Mouse (Mus musculus): ENCODE results near the gene Psd4. TPM values are rescaled to one million over a fixed set of nuclear protein-coding genes. Genes with fewer than 3 reads are reported as not detected.

The Psd4 gene
- polyA plus RNA-seq, 1 experiment from 2014 or later: 8.2 TPM

GRCm38 (mm10) chr2:24387361-24388283 lies 20.2 kb downstream of the Psd4 start:
- H3K9me3 ChIP-seq: no peaks in the 10 kb centered on the region
- no peak overlapping the region for H3K4me3 ChIP-seq
- H3K27me3 ChIP-seq: no peaks in the 10 kb centered on the region
- peaks cover 8% of the 10 kb centered on the region; the same call in 1 of the 2 replicates for H3K4me1 ChIP-seq
- H3K4me2 ChIP-seq: no peak overlapping the region
- H3K9ac ChIP-seq: no peak overlapping the region
- H3K36me3 ChIP-seq: no peaks in the 10 kb centered on the region
- ATAC-seq (ENCODE audit: insufficient number of reproducible peaks, low FRiP score, low TSS enrichment, low read depth): no peak
- WGBS: 87% methylated on average over 4 of the region's 4 CpGs
- no peak overlapping the region for H3K27ac ChIP-seq

- H3K36me3 ChIP-seq: no peaks in the 10 kb centered on the region
- H3K9me3 ChIP-seq: no peaks in the 10 kb centered on the region
- no peak for ATAC-seq (ENCODE audit: insufficient number of reproducible peaks, low FRiP score, low TSS enrichment, low read depth)
- H3K4me2 ChIP-seq: no peak overlapping the region
- H3K27ac ChIP-seq: no peak overlapping the region
- 80% methylated on average over 2 of the region's 2 CpGs for WGBS
- H3K9ac ChIP-seq: no peak overlapping the region
- no peaks in the 10 kb centered on the region for H3K27me3 ChIP-seq
- no peaks in the 10 kb centered on the region for H3K4me1 ChIP-seq
- H3K4me3 ChIP-seq: no peak overlapping the region
Observed at GRCm38 (mm10) chr2:24393251-24393650, 25.9 kb downstream of the Psd4 start.

- Histone ChIP-seq H3K36me3 (no peaks in the 10 kb centered on the region), H3K27me3 (no peaks in the 10 kb centered on the region), H3K9ac (no peak overlapping the region), H3K4me2 (no peak overlapping the region), H3K4me3 (no peak overlapping the region), H3K9me3 (no peaks in the 10 kb centered on the region), H3K27ac (no peak overlapping the region), H3K4me1 (no peaks in the 10 kb centered on the region)
- no peak for ATAC-seq (ENCODE audit: insufficient number of reproducible peaks, low FRiP score, low TSS enrichment, low read depth)
- WGBS: 11% methylated on average over 2 of the region's 2 CpGs
Observed at GRCm38 (mm10) chr2:24397115-24397514, 29.7 kb downstream of the Psd4 start.

- WGBS: 88% methylated on average over 3 of the region's 3 CpGs
- Histone ChIP-seq H3K4me1 (peaks cover 6% of the 10 kb centered on the region; the same call in 1 of the 2 replicates), H3K36me3 (no peaks in the 10 kb centered on the region), H3K9ac (no peak overlapping the region), H3K27ac (no peak overlapping the region), H3K4me3 (no peak overlapping the region), H3K27me3 (no peaks in the 10 kb centered on the region), H3K4me2 (no peak overlapping the region), H3K9me3 (no peaks in the 10 kb centered on the region)
- ATAC-seq (ENCODE audit: insufficient number of reproducible peaks, low FRiP score, low TSS enrichment, low read depth): no peak
Observed at GRCm38 (mm10) chr2:24400711-24401110, 33.3 kb downstream of the Psd4 start.

- 12% methylated on average over 23 of the region's 23 CpGs for WGBS
- Histone ChIP-seq H3K4me2 (peak overlapping the region; percentile 50), H3K4me1 (peaks cover 6% of the 10 kb centered on the region; the same call in 1 of the 2 replicates), H3K4me3 (peak overlapping the region; percentile 28), H3K9me3 (no peaks in the 10 kb centered on the region), H3K9ac (no peak overlapping the region), H3K36me3 (no peaks in the 10 kb centered on the region), H3K27ac (no peak overlapping the region), H3K27me3 (no peaks in the 10 kb centered on the region)
- ATAC-seq (ENCODE audit: insufficient number of reproducible peaks, low FRiP score, low TSS enrichment, low read depth): no peak
Observed at GRCm38 (mm10) chr2:24405345-24406012, 38.1 kb downstream of the Psd4 start.

- Histone ChIP-seq H3K36me3 (no peaks in the 10 kb centered on the region), H3K4me1 (peaks cover 6% of the 10 kb centered on the region; the same call in 1 of the 2 replicates), H3K9ac (no peak overlapping the region), H3K27me3 (no peaks in the 10 kb centered on the region), H3K27ac (no peak overlapping the region), H3K4me3 (no peak overlapping the region), H3K9me3 (no peaks in the 10 kb centered on the region), H3K4me2 (no peak overlapping the region)
- no peak for ATAC-seq (ENCODE audit: insufficient number of reproducible peaks, low FRiP score, low TSS enrichment, low read depth)
- WGBS: 53% methylated on average over 4 of the region's 4 CpGs
Observed at GRCm38 (mm10) chr2:24407701-24408485, 40.5 kb downstream of the Psd4 start.

- Histone ChIP-seq H3K9ac (no peak overlapping the region), H3K4me2 (no peak overlapping the region), H3K27ac (no peak overlapping the region), H3K9me3 (no peaks in the 10 kb centered on the region), H3K36me3 (no peaks in the 10 kb centered on the region), H3K4me3 (no peak overlapping the region), H3K27me3 (peaks cover 3% of the 10 kb centered on the region; the same call in 1 of the 2 replicates), H3K4me1 (peaks cover 6% of the 10 kb centered on the region; the same call in 1 of the 2 replicates)
- WGBS: 3% methylated on average over 2 of the region's 2 CpGs
- no peak for ATAC-seq (ENCODE audit: insufficient number of reproducible peaks, low FRiP score, low TSS enrichment, low read depth)
Observed at GRCm38 (mm10) chr2:24409166-24409565, 41.8 kb downstream of the Psd4 start.

GRCm38 (mm10) chr2:24413172-24413571 lies 45.8 kb downstream of the Psd4 start:
- Histone ChIP-seq H3K27me3 (peaks cover 3% of the 10 kb centered on the region; the same call in 1 of the 2 replicates), H3K36me3 (no peaks in the 10 kb centered on the region), H3K4me3 (no peak overlapping the region), H3K9me3 (no peaks in the 10 kb centered on the region), H3K9ac (no peak overlapping the region), H3K27ac (no peak overlapping the region), H3K4me2 (no peak overlapping the region), H3K4me1 (peaks cover 10% of the 10 kb centered on the region)
- 73% methylated on average over 3 of the region's 3 CpGs for WGBS
- ATAC-seq (ENCODE audit: insufficient number of reproducible peaks, low FRiP score, low TSS enrichment, low read depth): no peak

GRCm38 (mm10) chr2:24413677-24414076 lies 46.3 kb downstream of the Psd4 start:
- ATAC-seq (ENCODE audit: insufficient number of reproducible peaks, low FRiP score, low TSS enrichment, low read depth): no peak
- Histone ChIP-seq H3K4me2 (no peak overlapping the region), H3K9me3 (no peaks in the 10 kb centered on the region), H3K36me3 (no peaks in the 10 kb centered on the region), H3K27ac (no peak overlapping the region), H3K4me1 (peaks cover 10% of the 10 kb centered on the region), H3K27me3 (peaks cover 3% of the 10 kb centered on the region; the same call in 1 of the 2 replicates), H3K4me3 (no peak overlapping the region), H3K9ac (no peak overlapping the region)
- WGBS: 80% methylated on average over 4 of the region's 4 CpGs

GRCm38 (mm10) chr2:24416668-24417067 lies 49.3 kb downstream of the Psd4 start:
- Histone ChIP-seq H3K4me1 (peaks cover 10% of the 10 kb centered on the region), H3K9ac (no peak overlapping the region), H3K4me3 (no peak overlapping the region), H3K36me3 (no peaks in the 10 kb centered on the region), H3K27ac (no peak overlapping the region), H3K4me2 (no peak overlapping the region), H3K9me3 (no peaks in the 10 kb centered on the region), H3K27me3 (peaks cover 3% of the 10 kb centered on the region; the same call in 1 of the 2 replicates)
- 3% methylated on average over 9 of the region's 9 CpGs for WGBS
- ATAC-seq (ENCODE audit: insufficient number of reproducible peaks, low FRiP score, low TSS enrichment, low read depth): 0 out of 2 replicates have a peak, but pooled peaks have one; percentile 22

GRCm38 (mm10) chr2:24417106-24417505 lies 49.7 kb downstream of the Psd4 start:
- no peak overlapping the region for H3K4me3 ChIP-seq
- no peaks in the 10 kb centered on the region for H3K9me3 ChIP-seq
- H3K9ac ChIP-seq: no peak overlapping the region
- 12% methylated on average over 2 of the region's 2 CpGs for WGBS
- peaks cover 10% of the 10 kb centered on the region for H3K4me1 ChIP-seq
- peaks cover 3% of the 10 kb centered on the region; the same call in 1 of the 2 replicates for H3K27me3 ChIP-seq
- 0 out of 2 replicates have a peak, but pooled peaks have one; percentile 14 for ATAC-seq (ENCODE audit: insufficient number of reproducible peaks, low FRiP score, low TSS enrichment, low read depth)
- no peak overlapping the region for H3K27ac ChIP-seq
- H3K4me2 ChIP-seq: no peak overlapping the region
- H3K36me3 ChIP-seq: no peaks in the 10 kb centered on the region
